Mouse (Mus musculus) ES-E14 (cell line): ENCODE measurements at regions not wholly inside any gene's neighbourhood (a gene's known extent, or its start where the extent isn't known, plus 50 kb on each side); places are given as distances from the start of the nearest gene placed in this dataset.

Experiments used
- DNase-seq: peaks from one replicate; pipeline ENCODE4 v3.0.0-alpha.2; 2013; ENCODE audit warnings: low read depth, low spot score
- H3K27ac ChIP-seq: 2 replicates; pipeline ENCODE4 v1.5.1; 2012; ENCODE audit warnings: low read depth, mild to moderate bottlenecking, low read length, moderate library complexity, mixed read lengths; ENCODE audit not compliant: poor library complexity, insufficient read depth, severe bottlenecking
- H3K36me3 ChIP-seq: 2 replicates; pipeline ENCODE4 v1.6.1; 2012; ENCODE audit warnings: mild to moderate bottlenecking, low read length, moderate library complexity, mixed read lengths; ENCODE audit not compliant: control insufficient read depth, poor library complexity, insufficient read depth, severe bottlenecking
- H3K4me1 ChIP-seq, 2 experiments: fragments of 150-350 bp in 1 of 2; sonication (generic) in 1 of 2; 2 replicates each; pipeline ENCODE4 v1.6.1; 2012; ENCODE audit warnings: low read length in 2 of 2, mild to moderate bottlenecking in 1 of 2, mixed read lengths in 1 of 2; ENCODE audit not compliant: control insufficient read depth in 2 of 2, insufficient read depth in 2 of 2, poor library complexity in 1 of 2
- H3K4me3 ChIP-seq, 2 experiments: fragments of 150-350 bp in 1 of 2; sonication (generic) in 1 of 2; 2 replicates each; pipeline ENCODE4 v1.5.1; 2012; ENCODE audit warnings: low read length in 2 of 2, low read depth in 1 of 2, mild to moderate bottlenecking in 1 of 2, mixed read lengths in 1 of 2; ENCODE audit not compliant: insufficient read depth in 1 of 2, poor library complexity in 1 of 2, severe bottlenecking in 1 of 2
- H3K9ac ChIP-seq: 2 replicates; pipeline ENCODE4 v1.6.1; 2012; ENCODE audit warnings: low read depth, mild to moderate bottlenecking, low read length, mixed read lengths; ENCODE audit not compliant: poor library complexity, insufficient read depth, severe bottlenecking
- H3K9me3 ChIP-seq: fragments of 150-350 bp; sonication (generic); 2 replicates; pipeline ENCODE4 v1.6.1; 2012; ENCODE audit warnings: low read depth, mild to moderate bottlenecking, low read length; ENCODE audit not compliant: control insufficient read depth, insufficient read depth
- CHD2 ChIP-seq: IDR thresholded peaks from 2 replicates; pipeline ENCODE4 v1.6.1; 2014; ENCODE audit warnings: mild to moderate bottlenecking, low read depth, low read length, inconsistent platforms
- HCFC1 ChIP-seq: IDR thresholded peaks from 2 replicates; pipeline ENCODE4 v1.6.1; 2012; ENCODE audit warnings: low read length, inconsistent platforms, borderline replicate concordance; ENCODE audit not compliant: insufficient read depth
- MAFK ChIP-seq: IDR thresholded peaks from 2 replicates; pipeline ENCODE4 v1.6.1; 2014; ENCODE audit warnings: mild to moderate bottlenecking, low read depth, low read length, inconsistent platforms; ENCODE audit not compliant: insufficient read depth
- ZC3H11A ChIP-seq: IDR thresholded peaks from 2 replicates; pipeline ENCODE4 v1.6.1; 2012; ENCODE audit warnings: low read depth, mild to moderate bottlenecking, inconsistent platforms, low read length, borderline replicate concordance
- ZNF384 ChIP-seq: IDR thresholded peaks from 2 replicates; pipeline ENCODE4 v1.6.1; 2012; ENCODE audit warnings: low read depth, low read length, inconsistent platforms
- in situ Hi-C, 2 experiments: fragments of 600-800 bp; cut with MboI; formaldehyde crosslinking; loops; one replicate each; pipeline ENCODE4 v1.15.1; 2025; ENCODE audit warnings: low sequenced_read_pairs in 2 of 2, inconsistent platforms in 1 of 2; ENCODE audit not compliant: unreplicated experiment in 2 of 2

DNA sequence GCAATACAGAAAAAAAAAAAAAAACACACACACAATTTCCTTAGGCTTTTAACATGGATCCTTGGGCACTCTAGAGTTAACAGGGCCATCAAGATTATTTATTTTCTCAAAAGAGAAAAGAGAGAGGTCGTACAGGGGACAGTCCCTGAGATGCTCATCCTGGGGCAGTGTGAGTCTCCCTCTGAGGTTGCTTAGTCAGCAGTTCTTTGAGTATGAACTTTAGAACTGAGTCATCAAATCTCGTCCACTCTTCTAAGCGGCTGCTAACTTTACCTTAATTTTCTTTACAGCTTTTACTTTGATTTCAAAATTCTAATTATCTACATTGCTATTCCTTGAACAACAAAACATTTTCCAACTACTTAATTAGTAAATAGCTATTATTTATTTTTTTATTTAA is 177.0 kb upstream of the Gnaz start:
- no peak for TF ChIP-seq HCFC1
- no peak for TF ChIP-seq CHD2
- TF ChIP-seq MAFK = peak; percentile 87
- no peak for TF ChIP-seq ZC3H11A
- TF ChIP-seq ZNF384 = no peak
- Histone ChIP-seq H3K4me3 (no peak overlapping the region), H3K4me1 (no peaks in the 10 kb centered on the region), H3K27ac (no peak overlapping the region), H3K9ac (no peak overlapping the region), H3K36me3 (no peaks in the 10 kb centered on the region), H3K9me3 (no peaks in the 10 kb centered on the region)
- DNase-seq = no peak
- in situ Hi-C loops = no loop called here

- DNase-seq = no peak
- H3K27ac ChIP-seq = no peak overlapping the region
- TF ChIP-seq MAFK (no peak), HCFC1 (no peak), ZC3H11A (no peak), ZNF384 (no peak), CHD2 (no peak)
- no peak overlapping the region for H3K9ac ChIP-seq
- no peaks in the 10 kb centered on the region for H3K36me3 ChIP-seq
- H3K9me3 ChIP-seq = no peaks in the 10 kb centered on the region
- no peak overlapping the region for H3K4me3 ChIP-seq
- no peaks in the 10 kb centered on the region for H3K4me1 ChIP-seq
- in situ Hi-C loops = no loop called here
These were observed 143.6 kb upstream of the Gnaz start for GRCm38 (mm10) chr10:74823395-74823794.

GRCm38 (mm10) chr10:74834359-74834758 is 132.6 kb upstream of the Gnaz start:
- Histone ChIP-seq H3K27ac (no peak overlapping the region), H3K4me3 (no peak overlapping the region), H3K4me1 (no peaks in the 10 kb centered on the region), H3K9me3 (no peaks in the 10 kb centered on the region), H3K9ac (no peak overlapping the region), H3K36me3 (no peaks in the 10 kb centered on the region)
- TF ChIP-seq HCFC1 (no peak), ZNF384 (no peak), ZC3H11A (no peak), MAFK (no peak), CHD2 (no peak)
- in situ Hi-C loops = no loop called here
- no peak for DNase-seq

DNA sequence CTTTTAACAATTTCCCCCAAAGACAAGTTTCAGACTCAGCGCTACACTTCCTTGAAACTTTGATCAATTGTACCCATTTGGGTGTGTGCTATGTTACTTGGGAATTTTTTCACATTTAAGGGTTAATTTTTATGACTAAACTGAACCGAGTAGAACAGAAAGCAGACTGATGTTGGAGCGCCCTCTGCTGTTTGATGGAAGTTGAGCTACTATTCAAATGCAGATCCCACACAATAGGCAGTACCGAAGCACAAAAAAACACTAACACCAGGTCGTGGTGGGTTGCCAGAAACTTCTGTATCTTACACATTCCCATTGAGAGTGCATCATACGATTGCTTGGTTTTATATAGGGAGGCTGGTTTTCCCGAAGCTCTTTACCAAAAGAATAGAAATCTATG is 118.6 kb upstream of the Gnaz start:
- DNase-seq = peak; percentile 77
- TF ChIP-seq HCFC1 = no peak
- 0 out of 2 replicates have a peak, but pooled peaks have one; percentile 43 for TF ChIP-seq ZNF384
- TF ChIP-seq CHD2 = no peak
- no peak for TF ChIP-seq MAFK
- peak; percentile 75 for TF ChIP-seq ZC3H11A
- no peak overlapping the region for H3K9ac ChIP-seq
- no peaks in the 10 kb centered on the region for H3K36me3 ChIP-seq
- H3K4me3 ChIP-seq = no peak overlapping the region
- H3K4me1 ChIP-seq = no peaks in the 10 kb centered on the region
- H3K9me3 ChIP-seq = no peaks in the 10 kb centered on the region
- H3K27ac ChIP-seq = no peak overlapping the region
- in situ Hi-C loops = no loop called here

- H3K36me3 ChIP-seq = no peaks in the 10 kb centered on the region
- H3K27ac ChIP-seq = no peak overlapping the region
- no peak for TF ChIP-seq ZC3H11A
- TF ChIP-seq MAFK = no peak
- no peak for TF ChIP-seq CHD2
- no peak for TF ChIP-seq HCFC1
- TF ChIP-seq ZNF384 = no peak
- no peak overlapping the region for H3K9ac ChIP-seq
- no peak for DNase-seq
- no peaks in the 10 kb centered on the region for H3K4me1 ChIP-seq
- in situ Hi-C loops = no loop called here
- no peak overlapping the region for H3K4me3 ChIP-seq
- no peaks in the 10 kb centered on the region for H3K9me3 ChIP-seq
These were observed 111.8 kb upstream of the Gnaz start for GRCm38 (mm10) chr10:74854991-74855664.
